Mouse (Mus musculus): Measurements from ENCODE around the gene Klhdc10. TPM values are rescaled to one million over a fixed set of nuclear protein-coding genes. Genes with fewer than 3 reads are reported as not detected.

The Klhdc10 gene
- total RNA-seq, 2 experiments from 2014 or later = 38.4 to 41.3 TPM

DNA sequence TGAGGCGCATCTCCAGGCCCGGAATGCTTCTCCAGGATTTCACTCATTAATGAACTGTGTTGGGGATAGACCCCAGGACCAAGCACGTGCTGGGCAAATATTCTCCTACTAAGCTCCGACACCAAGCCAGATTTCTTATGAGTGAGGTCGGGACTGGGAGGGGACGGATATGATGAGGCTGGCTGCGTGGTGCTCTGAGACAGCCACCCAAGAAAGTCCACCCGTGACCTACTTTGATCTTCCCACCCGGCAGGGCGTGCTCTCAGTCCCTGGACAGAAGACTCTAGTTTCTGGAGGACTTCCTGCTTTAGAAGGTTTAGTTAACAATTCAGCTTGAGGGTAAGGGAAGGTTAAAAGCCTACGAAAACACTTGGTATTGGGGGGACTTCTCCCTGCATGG, 63.9 kb downstream of the Klhdc10 start:
- DNase-seq (ENCODE audit: low spot score) = no peak

- DNase-seq (ENCODE audit: low spot score) = no peak
Measured at GRCm38 (mm10) chr6:30468058-30468457, 66.4 kb downstream of the Klhdc10 start.

DNA sequence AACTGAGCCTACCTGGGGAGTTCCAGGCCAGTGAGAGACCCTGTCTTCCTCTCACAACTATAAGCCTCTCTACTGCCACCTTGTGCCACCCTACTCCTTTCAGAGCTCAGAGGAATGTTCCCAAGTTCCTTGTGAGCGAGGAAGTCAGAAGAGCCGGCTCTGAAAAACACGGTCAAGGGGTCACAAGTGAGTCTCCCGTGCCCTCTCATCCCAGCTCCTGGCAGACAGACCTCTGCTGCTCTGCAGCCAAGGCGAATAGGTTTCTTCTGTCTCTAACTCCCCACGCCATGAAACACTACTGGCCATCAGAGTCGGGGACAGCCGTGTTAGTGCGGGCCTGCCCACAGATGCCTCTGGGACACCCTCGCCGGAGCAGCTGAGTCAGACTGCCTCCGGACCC, 67.0 kb downstream of the Klhdc10 start:
- DNase-seq (ENCODE audit: low spot score) = peak; percentile 64

GRCm38 (mm10) chr6:30469370-30469769, 67.7 kb downstream of the Klhdc10 start:
- peak; percentile 76 for DNase-seq (ENCODE audit: low spot score)

- DNase-seq (ENCODE audit: low spot score) = no peak
Measured at GRCm38 (mm10) chr6:30471706-30472105, 70.0 kb downstream of the Klhdc10 start.

DNA sequence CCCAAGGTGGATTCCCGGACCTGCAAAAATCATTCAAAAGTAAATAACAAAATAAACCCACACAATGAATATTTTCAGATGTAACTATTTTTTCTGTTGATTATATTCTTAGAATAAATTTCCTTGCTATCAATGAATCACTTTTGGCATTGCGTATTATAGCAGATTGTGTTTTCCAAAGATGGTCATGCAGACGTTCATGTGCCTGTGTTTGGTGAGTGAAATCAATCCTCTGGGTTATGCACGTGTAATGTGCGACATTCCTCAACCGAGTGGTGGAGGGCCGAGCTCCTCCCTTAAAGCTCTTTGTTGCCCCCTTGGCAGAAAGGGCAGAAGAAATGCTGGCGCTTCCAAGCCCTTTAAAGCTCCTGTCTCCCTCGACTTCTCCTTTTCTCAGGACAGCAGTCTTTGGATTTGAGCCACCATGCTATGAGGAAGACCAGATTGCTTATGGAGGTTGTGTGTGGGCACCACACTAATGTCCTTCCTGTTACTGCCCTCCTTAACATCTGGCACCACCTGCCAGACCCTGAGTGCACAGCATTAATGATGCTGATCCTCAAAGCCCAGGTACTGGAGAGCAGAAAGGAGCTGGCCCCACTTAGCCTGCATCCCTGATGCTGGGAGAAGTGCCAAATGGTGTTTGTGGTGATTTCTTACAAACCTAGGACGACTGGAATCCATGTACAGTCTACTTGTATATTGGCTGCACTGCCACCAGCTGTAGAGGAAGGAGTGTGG, 74.5 kb downstream of the Klhdc10 start:
- DNase-seq (ENCODE audit: low spot score) = no peak

DNA sequence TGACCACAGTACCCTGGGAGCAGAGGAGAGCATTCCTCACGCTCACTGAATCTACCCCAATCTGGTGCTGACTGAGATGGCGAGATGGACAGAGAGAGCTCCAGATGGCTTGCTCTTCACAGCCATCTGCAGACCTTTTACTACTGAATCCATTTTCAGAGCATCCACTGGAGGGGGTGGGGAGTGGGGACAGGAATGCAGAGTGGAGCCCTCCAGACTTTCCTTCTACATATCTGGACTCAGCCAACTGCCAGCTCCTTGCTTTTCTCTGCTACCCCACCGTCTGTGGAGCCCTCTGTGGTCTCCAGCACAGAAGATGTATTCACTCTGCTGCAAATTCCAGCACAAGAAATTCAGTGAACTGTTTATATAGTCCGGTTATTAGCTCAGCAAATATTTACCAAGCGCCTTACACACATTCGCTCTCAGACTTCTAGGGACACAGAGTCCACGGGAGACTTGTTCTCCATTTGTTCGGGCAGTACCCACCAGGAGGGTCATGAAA, 75.6 kb downstream of the Klhdc10 start:
- DNase-seq (ENCODE audit: low spot score) = no peak

GRCm38 (mm10) chr6:30477784-30478183, 76.1 kb downstream of the Klhdc10 start:
- DNase-seq (ENCODE audit: low spot score) = no peak

DNA sequence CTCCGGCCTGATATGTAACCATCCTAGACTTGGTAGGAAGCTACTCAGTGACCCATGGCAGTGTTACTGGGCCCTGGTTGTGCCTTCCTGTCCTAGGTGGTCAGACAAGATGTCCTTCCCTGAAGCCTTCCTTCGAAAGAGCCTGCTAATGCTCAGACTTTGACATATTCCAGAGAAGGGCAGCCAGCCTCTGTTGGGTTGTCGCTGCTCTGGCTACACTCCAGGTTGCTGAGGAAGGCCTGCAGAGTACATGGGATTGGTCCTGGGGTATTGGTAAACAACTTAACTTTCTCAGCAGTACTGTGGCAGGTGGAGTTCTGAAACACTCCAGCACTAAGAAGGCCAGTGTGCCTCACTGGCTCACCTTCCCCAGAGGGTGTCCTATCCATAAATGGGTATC, 77.8 kb downstream of the Klhdc10 start:
- no peak for DNase-seq (ENCODE audit: low spot score)

DNA sequence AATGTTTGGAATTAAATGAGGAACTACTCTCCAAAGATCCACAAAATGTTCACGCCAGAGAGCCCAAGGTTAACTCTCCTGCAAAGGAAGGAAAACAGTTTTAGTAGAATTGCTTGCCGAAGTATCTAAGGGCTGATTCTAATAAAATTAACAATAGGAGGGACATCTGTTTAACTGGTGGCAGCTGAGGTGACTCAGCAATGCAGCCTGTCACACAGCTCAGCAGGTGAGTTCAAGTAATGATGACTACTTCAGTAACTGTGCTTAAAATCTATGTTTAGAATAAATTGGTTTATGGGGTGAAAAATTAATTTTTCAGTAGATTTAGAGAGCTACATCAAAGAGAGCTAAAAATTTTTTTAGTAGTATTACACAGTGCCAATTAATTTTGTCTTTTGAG, 81.2 kb downstream of the Klhdc10 start:
- no peak for DNase-seq (ENCODE audit: low spot score)

- DNase-seq (ENCODE audit: low spot score) = no peak
Measured at GRCm38 (mm10) chr6:30486504-30486903, 84.8 kb downstream of the Klhdc10 start.

GRCm38 (mm10) chr6:30499049-30499448, 97.4 kb downstream of the Klhdc10 start:
- DNase-seq (ENCODE audit: low spot score) = no peak

Other genes with a start within 250 kb of the Klhdc10 start
- gene Ube2h, start 97.3 kb upstream of the Klhdc10 start, total RNA-seq (2021) = 10 to 100 TPM; 64.7 to 69.4 TPM
- gene Zc3hc1, start 10.8 kb upstream of the Klhdc10 start, total RNA-seq (2021) = 10 to 100 TPM; 16.3 to 18.5 TPM
- 10 to 100 TPM in 1 of 2 experiments, 1 to 10 TPM in 1; 9.6 to 10.8 TPM for gene Tmem209, start 107.9 kb downstream of the Klhdc10 start, total RNA-seq (2021)
- gene Ssmem1, start 108.0 kb downstream of the Klhdc10 start, total RNA-seq (2021) = not detected
- gene Cpa2, start 139.7 kb downstream of the Klhdc10 start, total RNA-seq (2021) = not detected
- gene Cpa4, start 166.5 kb downstream of the Klhdc10 start, total RNA-seq (2021) = not detected
- not detected for gene Cpa5, start 209.1 kb downstream of the Klhdc10 start, total RNA-seq (2021)
- not detected for gene Cpa1, start 237.3 kb downstream of the Klhdc10 start, total RNA-seq (2021)